Mouse (Mus musculus): ENCODE data around the gene Cdadc1. TPM values are rescaled to one million over a fixed set of nuclear protein-coding genes. Genes with fewer than 3 reads are reported as not detected.

Cdadc1 gene
- polyA plus RNA-seq, 1 experiment from 2014 or later = 38.6 TPM

DNA sequence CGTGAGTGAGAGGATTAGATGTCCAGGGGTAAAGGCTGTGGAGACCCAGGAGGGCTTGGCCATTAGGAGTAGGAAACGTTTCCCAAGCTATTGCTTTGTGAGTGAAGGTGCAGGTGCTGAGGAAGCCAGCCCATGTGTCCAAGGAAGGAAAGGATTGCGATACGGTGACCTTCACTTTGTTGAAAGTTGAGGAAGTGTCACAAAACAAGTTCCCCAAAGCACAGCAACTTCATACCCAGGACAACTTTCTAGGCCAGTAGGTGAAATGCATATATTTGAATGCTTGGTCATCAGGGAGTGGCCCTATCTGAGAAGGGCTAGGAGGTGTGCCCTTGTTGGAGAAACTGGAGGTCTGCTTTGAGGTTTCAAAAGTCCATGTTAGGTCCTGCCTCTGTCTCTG, 40.7 kb downstream of the Cdadc1 start:
- POLR2A ChIA-PET = no interaction called here
- CTCF ChIA-PET = interaction anchor here (0.8 to 3.2 kb wide), 8 partner anchors 10 to 401 kb away, joined by 3 to 21 read pairs (median 4); no protein-coding TSS in a partner anchor
- no peaks in the 10 kb centered on the region for H3K27me3 ChIP-seq
- no peak for TF ChIP-seq CTCF (IDR thresholded peaks at IDR 0.05)
- DNase-seq (ENCODE audit: low read depth, low spot score) (no peak), ATAC-seq (no peak)
- in situ Hi-C loops (cut with MboI; ENCODE audit: low pct_unique_long_range_greater_than_20kb) = loop anchor here (5.0 to 25.0 kb wide), 2 partner anchors 90 to 345 kb away; partner anchors contain the start of gene Rcbtb1

DNA sequence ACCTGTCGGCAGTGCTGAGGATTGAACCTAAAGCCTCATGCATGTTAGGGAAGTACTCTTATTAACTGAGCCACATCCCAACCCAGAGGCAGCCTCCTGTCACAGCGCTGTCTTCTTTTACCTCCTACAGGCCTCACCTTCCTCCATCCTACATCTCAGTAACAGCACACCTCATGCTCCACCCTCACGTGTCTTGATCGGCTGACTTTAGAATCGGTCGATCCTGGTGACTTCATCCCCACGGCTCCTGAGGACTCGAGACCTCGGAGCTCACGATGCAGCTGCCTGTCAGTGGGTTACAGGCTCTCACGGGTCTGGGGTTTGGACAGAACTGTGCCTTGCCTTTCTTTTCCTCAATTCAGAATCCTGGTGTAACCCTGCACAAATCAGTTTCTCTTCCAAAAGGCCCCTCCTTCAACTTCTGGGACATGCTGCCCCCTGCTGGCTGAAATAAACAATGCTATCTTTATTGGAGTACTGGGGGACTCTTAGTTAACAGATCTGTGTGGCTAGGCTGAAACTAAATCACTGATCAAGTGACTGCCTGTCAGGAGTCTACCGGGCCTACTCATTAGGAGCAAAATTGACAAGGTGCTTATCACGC, 41.7 kb downstream of the Cdadc1 start:
- peak; percentile 25 for DNase-seq (ENCODE audit: low read depth, low spot score)
- POLR2A ChIA-PET = no interaction called here
- in situ Hi-C loops (cut with MboI; ENCODE audit: low pct_unique_long_range_greater_than_20kb) = loop anchor here (5.0 to 25.0 kb wide), 2 partner anchors 89 to 344 kb away; partner anchors contain the start of gene Rcbtb1
- TF ChIP-seq CTCF (IDR thresholded peaks at IDR 0.05) = peak; percentile 86
- ATAC-seq = peak; percentile 72
- CTCF ChIA-PET = interaction anchor here (0.6 to 3.2 kb wide), 13 partner anchors 11 to 400 kb away, joined by 3 to 21 read pairs (median 4); no protein-coding TSS in a partner anchor
- no peaks in the 10 kb centered on the region for H3K27me3 ChIP-seq

DNA sequence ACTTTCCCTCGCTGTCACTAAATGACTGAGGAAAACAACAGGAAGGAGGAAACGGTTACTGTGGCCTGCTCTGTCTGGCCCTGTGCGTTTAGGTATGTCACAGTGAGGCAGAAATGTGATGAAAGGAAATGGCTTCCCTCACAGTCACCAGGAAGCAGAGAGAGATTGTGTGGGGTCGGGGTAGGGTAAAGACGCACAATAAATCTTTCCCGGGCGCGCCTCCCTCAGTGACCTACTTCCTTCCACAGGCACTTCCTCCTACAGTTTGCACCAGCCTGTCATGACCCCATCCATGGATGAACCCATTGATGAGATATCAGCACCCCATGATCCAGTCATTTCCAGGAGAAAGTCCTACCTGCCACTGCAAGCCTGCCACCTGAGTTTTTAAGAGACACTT, 42.7 kb downstream of the Cdadc1 start:
- DNase-seq (ENCODE audit: low read depth, low spot score) (no peak), ATAC-seq (no peak)
- ChIA-PET CTCF (interaction anchor here (1.0 to 3.2 kb wide), 7 partner anchors 12 to 93 kb away, joined by 3 to 21 read pairs (median 4); no protein-coding TSS in a partner anchor), POLR2A (no interaction called here)
- in situ Hi-C loops (cut with MboI; ENCODE audit: low pct_unique_long_range_greater_than_20kb) = loop anchor here (5.0 to 25.0 kb wide), 2 partner anchors 88 to 343 kb away; partner anchors contain the start of gene Rcbtb1
- no peaks in the 10 kb centered on the region for H3K27me3 ChIP-seq
- TF ChIP-seq CTCF (IDR thresholded peaks at IDR 0.05) = no peak

DNA sequence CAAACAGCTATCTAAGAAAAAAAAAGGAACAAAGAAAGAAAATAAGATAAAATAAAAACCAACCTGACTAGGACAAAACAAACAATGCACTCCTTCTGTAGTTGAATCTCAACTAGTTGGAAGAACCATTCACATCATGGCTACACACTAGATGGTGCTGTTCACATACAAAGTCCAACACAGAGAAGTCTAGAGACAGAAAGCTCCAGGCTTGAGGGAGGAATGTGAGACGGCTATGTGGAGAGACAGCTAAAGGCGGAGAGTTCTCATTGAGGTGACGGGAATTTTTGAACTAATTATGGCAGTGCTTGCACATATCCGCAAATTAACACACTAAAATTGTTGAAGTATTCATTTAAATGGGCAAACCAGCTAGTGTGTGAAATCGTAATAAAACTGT, 43.7 kb downstream of the Cdadc1 start:
- ATAC-seq (no peak), DNase-seq (ENCODE audit: low read depth, low spot score) (no peak)
- ChIA-PET POLR2A (interaction anchor here (0.7 kb wide), 1 partner anchor 13 kb away, joined by 5 read pairs; no protein-coding TSS in a partner anchor), CTCF (interaction anchor here (0.8 to 1.8 kb wide), 10 partner anchors 18 to 352 kb away, joined by 3 to 13 read pairs (median 4); no protein-coding TSS in a partner anchor)
- in situ Hi-C loops (cut with MboI; ENCODE audit: low pct_unique_long_range_greater_than_20kb) = loop anchor here (25.0 kb wide), 1 partner anchor 342 kb away; the partner anchor contains the start of gene Rcbtb1
- no peak for TF ChIP-seq CTCF (IDR thresholded peaks at IDR 0.05)
- no peaks in the 10 kb centered on the region for H3K27me3 ChIP-seq

DNA sequence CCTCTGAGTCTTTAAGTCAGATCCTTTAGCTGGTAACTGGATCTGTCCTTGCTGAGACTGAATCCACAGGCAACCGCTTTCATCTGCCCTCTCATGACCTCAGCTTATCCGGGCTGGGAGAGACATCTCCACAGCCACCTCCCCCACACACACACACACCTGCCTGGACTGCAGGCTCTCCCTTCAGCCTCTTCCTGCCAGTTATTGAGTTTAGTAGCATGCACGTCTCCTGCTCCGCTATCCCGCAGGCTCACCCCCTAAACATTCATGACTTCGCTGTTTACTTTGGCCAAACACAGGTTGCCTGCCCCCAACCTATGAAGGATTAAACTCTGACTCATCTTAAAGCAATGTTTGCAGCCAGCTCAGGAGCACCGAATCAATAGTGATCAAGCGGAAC, 45.8 kb downstream of the Cdadc1 start:
- ATAC-seq = peak; percentile 44
- CTCF ChIA-PET = interaction anchor here (0.7 kb wide), 1 partner anchor 85 kb away, joined by 3 read pairs; no protein-coding TSS in a partner anchor
- in situ Hi-C loops (cut with MboI; ENCODE audit: low pct_unique_long_range_greater_than_20kb) = loop anchor here (25.0 kb wide), 1 partner anchor 340 kb away; the partner anchor contains the start of gene Rcbtb1
- TF ChIP-seq CTCF (IDR thresholded peaks at IDR 0.05) = no peak
- H3K27me3 ChIP-seq = no peaks in the 10 kb centered on the region
- no peak for DNase-seq (ENCODE audit: low read depth, low spot score)
- POLR2A ChIA-PET = interaction anchor here (0.6 kb wide), 1 partner anchor 79 kb away, joined by 3 read pairs; no protein-coding TSS in a partner anchor

DNA sequence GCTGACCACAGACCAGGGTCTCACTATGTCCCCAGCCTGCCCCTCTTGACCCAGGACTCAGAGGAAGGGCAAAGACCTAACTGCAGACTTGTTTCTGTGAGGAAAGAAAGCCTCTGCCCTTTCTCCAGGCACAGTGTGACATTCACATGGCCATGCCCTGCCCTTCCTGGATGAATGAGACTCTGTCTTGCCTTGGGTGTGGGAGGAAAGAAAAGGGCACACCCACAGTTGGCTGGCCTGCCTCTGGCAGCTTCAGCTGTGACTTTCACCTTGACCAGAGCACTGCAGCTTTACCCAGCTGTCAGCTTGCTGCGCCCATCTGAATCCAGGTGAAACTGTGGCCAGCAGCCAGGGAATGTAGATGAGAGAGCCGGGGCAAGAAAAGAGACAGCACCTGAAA, 46.9 kb downstream of the Cdadc1 start:
- no peaks in the 10 kb centered on the region for H3K27me3 ChIP-seq
- DNase-seq (ENCODE audit: low read depth, low spot score) (no peak), ATAC-seq (no peak)
- in situ Hi-C loops (cut with MboI; ENCODE audit: low pct_unique_long_range_greater_than_20kb) = loop anchor here (25.0 kb wide), 1 partner anchor 339 kb away; the partner anchor contains the start of gene Rcbtb1
- TF ChIP-seq CTCF (IDR thresholded peaks at IDR 0.05) = no peak
- CTCF ChIA-PET = no interaction called here
- POLR2A ChIA-PET = interaction anchor here (0.6 kb wide), 1 partner anchor 17 kb away, joined by 3 read pairs; no protein-coding TSS in a partner anchor

DNA sequence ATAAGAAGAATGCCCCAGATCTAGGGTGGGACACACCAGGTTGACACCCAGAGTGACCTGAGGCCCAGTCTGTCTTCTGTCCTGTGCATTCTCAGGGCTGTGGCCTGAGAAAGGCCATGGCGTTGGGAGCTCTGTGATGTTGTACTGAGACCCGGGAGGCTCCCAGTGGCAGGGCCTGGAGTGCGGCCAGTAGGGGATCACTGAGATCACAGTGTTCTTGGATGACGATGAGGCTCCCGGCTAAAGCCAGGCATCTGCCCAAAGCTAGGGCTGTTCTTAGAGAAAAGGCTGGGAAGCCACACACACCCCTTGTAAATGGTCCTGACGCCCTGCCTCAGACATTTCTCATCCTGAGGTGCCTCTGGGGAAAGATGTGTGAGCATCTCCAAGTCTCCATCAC, 48.7 kb downstream of the Cdadc1 start:
- in situ Hi-C loops (cut with MboI; ENCODE audit: low pct_unique_long_range_greater_than_20kb) = no loop called here
- ATAC-seq = no peak
- no peak for DNase-seq (ENCODE audit: low read depth, low spot score)
- ChIA-PET CTCF (no interaction called here), POLR2A (no interaction called here)
- no peaks in the 10 kb centered on the region for H3K27me3 ChIP-seq
- TF ChIP-seq CTCF (IDR thresholded peaks at IDR 0.05) = no peak

DNA sequence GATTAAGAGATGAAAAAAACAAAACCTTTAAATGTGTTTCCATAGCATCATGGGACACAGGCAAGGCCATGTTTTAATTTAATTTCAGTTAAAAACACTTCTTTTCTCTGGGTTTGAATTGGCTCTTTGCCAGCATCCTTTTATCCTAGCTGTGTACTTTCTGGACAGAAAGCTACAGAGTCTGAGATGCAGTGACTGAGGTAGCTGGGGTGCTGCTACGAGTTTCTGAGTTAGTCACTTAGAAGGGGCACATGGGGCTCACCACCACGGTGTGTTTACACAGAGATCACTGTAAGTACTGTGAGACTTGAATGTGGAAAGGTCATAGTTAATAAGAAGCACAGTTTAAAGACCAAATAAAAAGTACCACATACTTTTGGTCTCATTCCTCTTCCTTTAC, 49.2 kb downstream of the Cdadc1 start:
- ChIA-PET CTCF (no interaction called here), POLR2A (no interaction called here)
- H3K27me3 ChIP-seq = no peaks in the 10 kb centered on the region
- in situ Hi-C loops (cut with MboI; ENCODE audit: low pct_unique_long_range_greater_than_20kb) = no loop called here
- no peak for ATAC-seq
- no peak for TF ChIP-seq CTCF (IDR thresholded peaks at IDR 0.05)
- DNase-seq (ENCODE audit: low read depth, low spot score) = no peak

DNA sequence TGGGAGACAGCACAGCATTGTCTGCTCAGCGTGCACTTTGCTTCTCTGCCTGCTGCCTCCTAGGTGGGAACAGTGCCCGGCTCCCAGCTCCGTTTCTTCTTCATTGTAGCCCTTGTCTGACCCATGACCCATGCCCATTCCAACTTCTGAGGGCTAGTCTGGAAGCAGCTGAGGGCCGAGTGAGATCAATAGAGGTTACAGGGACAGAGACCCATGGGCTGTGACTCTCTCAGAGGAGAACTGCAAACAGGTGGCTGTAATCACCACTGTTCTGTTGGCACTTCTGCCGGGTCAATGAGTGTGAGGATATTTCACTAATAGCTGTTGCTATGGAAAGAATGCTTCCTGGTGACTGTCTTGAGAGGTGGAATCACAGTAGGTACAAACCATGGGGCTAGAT, 50.2 kb downstream of the Cdadc1 start:
- in situ Hi-C loops (cut with MboI; ENCODE audit: low pct_unique_long_range_greater_than_20kb) = no loop called here
- ATAC-seq (no peak), DNase-seq (ENCODE audit: low read depth, low spot score) (no peak)
- no peak for TF ChIP-seq CTCF (IDR thresholded peaks at IDR 0.05)
- H3K27me3 ChIP-seq = no peaks in the 10 kb centered on the region
- POLR2A ChIA-PET = interaction anchor here (0.6 kb wide), 1 partner anchor 1473 kb away, joined by 8 read pairs; no protein-coding TSS in a partner anchor
- CTCF ChIA-PET = interaction anchor here (1.6 kb wide), 1 partner anchor 18 kb away, joined by 3 read pairs; no protein-coding TSS in a partner anchor

DNA sequence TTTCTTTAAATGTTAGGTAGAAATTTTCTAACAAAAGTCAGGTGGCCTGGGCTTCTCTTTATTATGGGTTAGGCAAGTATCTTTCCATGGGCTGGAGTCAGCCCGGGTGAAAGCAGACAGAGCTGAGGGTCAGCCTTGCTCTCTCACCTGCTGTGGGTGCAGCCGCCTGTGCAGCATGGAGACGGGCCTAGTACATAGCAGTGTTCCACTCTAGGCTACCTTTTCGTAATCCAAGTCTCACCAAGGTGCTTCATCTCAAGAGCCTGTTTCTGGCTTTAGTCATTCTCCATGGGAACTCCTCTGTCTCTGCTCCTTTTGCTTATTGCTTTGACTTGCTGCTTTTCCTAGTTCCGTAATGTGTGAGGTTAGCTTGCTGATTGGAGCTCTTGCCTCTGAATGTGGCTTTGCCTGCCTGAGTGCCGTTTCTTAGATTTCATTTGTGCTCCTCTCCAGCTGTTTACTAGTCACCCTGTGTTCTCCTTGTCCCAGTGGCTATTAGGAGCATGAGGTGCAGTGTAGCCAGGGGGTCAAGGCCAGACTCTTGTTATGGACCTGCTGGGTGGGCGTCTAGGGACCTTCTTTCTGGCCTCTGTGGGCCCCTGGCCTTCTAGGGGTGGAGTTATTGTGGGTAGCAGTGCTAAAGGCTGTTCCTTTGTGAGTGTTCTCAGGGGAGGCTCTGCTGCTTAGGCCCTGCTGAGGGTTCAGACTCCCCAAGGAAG, 51.4 kb downstream of the Cdadc1 start:
- DNase-seq (ENCODE audit: low read depth, low spot score) (no peak), ATAC-seq (no peak)
- ChIA-PET CTCF (interaction anchor here (1.6 kb wide), 1 partner anchor 17 kb away, joined by 3 read pairs; no protein-coding TSS in a partner anchor), POLR2A (no interaction called here)
- in situ Hi-C loops (cut with MboI; ENCODE audit: low pct_unique_long_range_greater_than_20kb) = no loop called here
- no peaks in the 10 kb centered on the region for H3K27me3 ChIP-seq
- no peak for TF ChIP-seq CTCF (IDR thresholded peaks at IDR 0.05)
